Mouse (Mus musculus) stomach, embryonic 16.5 days (tissue): ENCODE data around the gene Etfdh. TPM values are rescaled to one million over a fixed set of nuclear protein-coding genes. Genes with fewer than 3 reads are reported as not detected.

Experiments used
- ATAC-seq: fragments of 200-750 bp; cut with Nextera tagmentation; 2 replicates; pipeline ENCODE4 v1.8.0; 2017; ENCODE audit warnings: moderate number of reproducible peaks, moderate TSS enrichment; ENCODE audit not compliant: insufficient read depth, low FRiP score
- H3K27ac ChIP-seq: fragments of 300-500 bp; sonication (generic); 2 replicates; pipeline ENCODE4 v1.5.1; 2014; ENCODE audit warnings: low read length
- H3K27me3 ChIP-seq: fragments of 300-500 bp; sonication (generic); 2 replicates; pipeline ENCODE4 v1.6.1; 2014; ENCODE audit warnings: low read length, control low read depth, mixed read lengths; ENCODE audit not compliant: control insufficient read depth, insufficient read depth
- H3K36me3 ChIP-seq: fragments of 300-500 bp; sonication (generic); 2 replicates; pipeline ENCODE4 v1.6.1; 2014; ENCODE audit warnings: low read length; ENCODE audit not compliant: control insufficient read depth, insufficient read depth
- H3K4me1 ChIP-seq: fragments of 300-500 bp; sonication (generic); 2 replicates; pipeline ENCODE4 v1.6.1; 2014; ENCODE audit warnings: low read length, control low read depth, mixed read lengths; ENCODE audit not compliant: control insufficient read depth, insufficient read depth
- H3K4me2 ChIP-seq: fragments of 300-500 bp; sonication (generic); 2 replicates; pipeline ENCODE4 v1.6.1; 2014; ENCODE audit warnings: low read depth, low read length, mixed read lengths
- H3K4me3 ChIP-seq: fragments of 300-500 bp; sonication (generic); replicated peaks from 2 replicates; pipeline ENCODE4 v1.5.1; 2014; ENCODE audit warnings: mild to moderate bottlenecking, low read length
- H3K9ac ChIP-seq: fragments of 300-500 bp; sonication (generic); 2 replicates; pipeline ENCODE4 v1.6.1; 2014; ENCODE audit warnings: low read length
- H3K9me3 ChIP-seq: fragments of 300-500 bp; sonication (generic); replicated peaks from 2 replicates; pipeline ENCODE4 v1.6.1; 2016; ENCODE audit warnings: low read length, control low read depth; ENCODE audit not compliant: control insufficient read depth
- WGBS: fragments of 180-500 bp; shearing (Covaris S2); extraction: QIAGEN DNeasy Blood & Tissue Kit; methylation state at CpG from one replicate; pipeline ENCODE4 v1.1.7; 2014; 5-methylcytosine and 5-hydroxymethylcytosine counted together
- polyA plus RNA-seq: library from polyadenylated mRNA; unstranded; fragments of >200 nt; fragmentation: Nextera tagmentation; extraction: Ambion mirVana; gene quantifications from 2 replicates; pipeline ENCODE4 v1.2.1, GENCODE M21; 2015

Gene Etfdh
- polyA plus RNA-seq, 1 experiment from 2014 or later = 74.8 TPM

GRCm38 (mm10) chr3:79561784-79562715, 67.2 kb downstream of the Etfdh start:
- Histone ChIP-seq H3K4me2 (no peak overlapping the region), H3K36me3 (no peaks in the 10 kb centered on the region), H3K4me3 (no peak overlapping the region), H3K27me3 (no peaks in the 10 kb centered on the region), H3K27ac (no peak overlapping the region), H3K4me1 (peaks cover 12% of the 10 kb centered on the region; the same call in 1 of the 2 replicates), H3K9ac (no peak overlapping the region), H3K9me3 (no peaks in the 10 kb centered on the region)
- 83% methylated on average over 10 of the region's 10 CpGs for WGBS
- no peak for ATAC-seq

- no peaks in the 10 kb centered on the region for H3K9me3 ChIP-seq
- peaks cover 12% of the 10 kb centered on the region; the same call in 1 of the 2 replicates for H3K4me1 ChIP-seq
- H3K36me3 ChIP-seq = no peaks in the 10 kb centered on the region
- H3K27me3 ChIP-seq = no peaks in the 10 kb centered on the region
- WGBS = 86% methylated on average over 6 of the region's 6 CpGs
- ATAC-seq = no peak
- H3K9ac ChIP-seq = no peak overlapping the region
- no peak overlapping the region for H3K4me2 ChIP-seq
- no peak overlapping the region for H3K4me3 ChIP-seq
- H3K27ac ChIP-seq = no peak overlapping the region
Observed at GRCm38 (mm10) chr3:79560555-79560954, 68.7 kb downstream of the Etfdh start.

- no peak overlapping the region for H3K4me2 ChIP-seq
- H3K27me3 ChIP-seq = no peaks in the 10 kb centered on the region
- 68% methylated on average over 5 of the region's 5 CpGs for WGBS
- H3K4me1 ChIP-seq = peaks cover 9% of the 10 kb centered on the region; the same call in 1 of the 2 replicates
- no peak overlapping the region for H3K9ac ChIP-seq
- no peaks in the 10 kb centered on the region for H3K9me3 ChIP-seq
- peak overlapping the region; percentile 81 for H3K27ac ChIP-seq
- no peak overlapping the region for H3K4me3 ChIP-seq
- no peak for ATAC-seq
- H3K36me3 ChIP-seq = no peaks in the 10 kb centered on the region
Observed at GRCm38 (mm10) chr3:79559773-79560045, 69.6 kb downstream of the Etfdh start.

DNA sequence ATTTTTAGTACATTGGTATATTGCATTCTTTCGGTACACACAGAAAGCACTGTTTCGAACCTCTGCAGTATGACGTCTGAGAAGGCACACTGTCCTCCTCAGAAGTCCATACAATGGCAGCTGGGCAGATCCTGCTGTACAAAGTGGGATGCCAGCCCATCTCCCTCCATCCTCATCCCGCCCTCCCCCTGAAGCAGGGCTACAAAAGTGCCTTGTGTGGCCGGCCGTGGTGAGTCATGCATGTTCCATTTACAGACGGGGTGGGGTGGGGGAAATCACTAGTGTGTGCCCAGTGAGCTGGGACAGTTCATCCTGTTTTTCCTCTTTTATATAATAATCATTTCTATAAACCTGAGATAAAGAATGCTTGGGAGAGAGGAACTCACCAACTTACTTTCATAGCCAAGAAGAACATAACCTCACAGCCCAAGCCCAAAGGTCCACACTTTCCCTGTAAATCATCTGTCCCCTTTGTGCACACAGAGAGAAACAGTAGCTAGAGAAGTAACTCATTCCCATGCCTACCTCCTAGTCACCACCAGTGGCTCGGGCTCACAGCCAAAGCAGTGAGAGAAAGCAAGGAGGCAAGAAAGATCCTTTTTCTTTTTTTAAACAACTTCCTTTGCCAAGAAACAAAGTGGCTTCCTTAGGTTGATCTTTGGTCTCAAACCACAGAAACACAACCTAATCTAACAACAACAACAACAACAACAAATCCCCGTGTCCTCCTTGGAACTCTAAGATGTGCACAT, 70.1 kb downstream of the Etfdh start:
- H3K4me2 ChIP-seq = no peak overlapping the region
- no peak overlapping the region for H3K9ac ChIP-seq
- H3K4me3 ChIP-seq = no peak overlapping the region
- no peaks in the 10 kb centered on the region for H3K36me3 ChIP-seq
- H3K9me3 ChIP-seq = no peaks in the 10 kb centered on the region
- ATAC-seq = peak; percentile 82
- 61% methylated on average over 9 of the region's 9 CpGs for WGBS
- peak overlapping the region; percentile 81 for H3K27ac ChIP-seq
- H3K27me3 ChIP-seq = no peaks in the 10 kb centered on the region
- peaks cover 9% of the 10 kb centered on the region; the same call in 1 of the 2 replicates for H3K4me1 ChIP-seq

DNA sequence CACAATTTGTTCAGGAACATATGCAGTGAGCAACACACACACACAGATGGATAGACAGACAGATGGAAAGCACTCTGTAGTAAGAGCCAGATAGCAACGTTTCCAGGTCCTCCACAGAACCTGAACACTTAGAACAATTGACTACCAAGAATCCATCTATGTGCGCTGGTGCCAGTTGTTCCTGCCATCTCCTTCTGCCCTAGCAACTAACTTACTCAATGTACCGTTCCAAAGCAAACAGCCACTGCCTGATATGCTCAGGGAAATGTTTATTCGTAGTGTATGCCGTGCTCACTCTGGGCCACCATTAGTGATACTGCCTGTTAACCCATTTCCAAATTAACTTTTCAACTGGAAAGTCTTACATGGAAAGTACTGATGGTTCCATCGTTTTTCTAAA, 74.2 kb downstream of the Etfdh start:
- 71% methylated on average over 6 of the region's 6 CpGs for WGBS
- Histone ChIP-seq H3K9me3 (no peaks in the 10 kb centered on the region), H3K27me3 (no peaks in the 10 kb centered on the region), H3K4me3 (no peak overlapping the region), H3K4me2 (no peak overlapping the region), H3K27ac (no peak overlapping the region), H3K9ac (no peak overlapping the region), H3K36me3 (no peaks in the 10 kb centered on the region), H3K4me1 (peaks cover 9% of the 10 kb centered on the region; the same call in 1 of the 2 replicates)
- no peak for ATAC-seq

Other genes with a start within 250 kb of the Etfdh start
- gene Fnip2, start 61.7 kb downstream of the Etfdh start, polyA plus RNA-seq = 3.0 and 3.8 TPM in 2 replicates
- gene Ppid, start 38.2 kb downstream of the Etfdh start, polyA plus RNA-seq = 134 and 150 TPM in 2 replicates
- gene 4930579G24Rik, start 421 bp downstream of the Etfdh start, polyA plus RNA-seq = 25.6 and 27.1 TPM in 2 replicates
- gene Rxfp1, start 108.4 kb upstream of the Etfdh start, polyA plus RNA-seq = not detected in 2 replicates
- 3.8 and 4.4 TPM in 2 replicates for gene Tmem144, start 223.3 kb upstream of the Etfdh start, polyA plus RNA-seq